Mouse (Mus musculus) cortical plate, adult 2 months (tissue): ENCODE data around the gene Cdkn2d.

Experiments
- CTCF ChIP-seq: fragments of 200-500 bp; IDR thresholded peaks from 2 replicates; pipeline ENCODE4 v1.5.1; 2011; ENCODE audit warnings: mild to moderate bottlenecking, control low read depth, low read length; ENCODE audit not compliant: insufficient read depth; ENCODE audit errors: extremely low read depth
- POLR2A ChIP-seq: fragments of 200-500 bp; IDR thresholded peaks from 2 replicates; pipeline ENCODE4 v1.6.1; 2011; ENCODE audit warnings: mild to moderate bottlenecking, low read length, control low read depth; ENCODE audit not compliant: insufficient read depth; ENCODE audit errors: extremely low read depth

- TF ChIP-seq CTCF: no peak
- no peak for TF ChIP-seq POLR2A
Measured at GRCm38 (mm10) chr9:21244428-21245112, 46.6 kb downstream of the Cdkn2d start.
